Mouse (Mus musculus): Measurements from ENCODE around the gene Gm20896.
"Not testable (repeated sequence)": the region's sequence is repeated elsewhere in the genome, so short reads cannot be mapped to it uniquely, and the experiment has no call there.

Gene Gm20896

DNA sequence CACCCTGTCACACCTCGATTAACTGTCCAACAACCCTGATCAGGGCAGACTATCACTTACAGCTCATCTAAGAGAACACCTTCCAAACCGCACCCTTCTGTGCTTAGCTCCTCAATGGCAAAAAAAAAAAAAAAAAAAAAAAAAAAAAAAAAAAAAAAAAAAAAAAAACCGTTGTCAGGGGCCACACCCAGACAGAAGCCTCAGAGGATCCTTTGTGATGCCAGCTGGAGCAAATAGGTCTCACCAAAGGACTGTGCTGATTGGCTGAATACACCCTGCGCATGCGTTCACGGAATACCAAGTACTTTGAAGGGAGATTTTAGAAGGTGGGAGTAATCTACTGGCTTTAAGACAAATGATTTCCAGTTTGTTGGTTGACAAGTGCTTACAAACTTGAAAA lies at the start of gene Gm20896:
TSS of gene Gm20896 (minus strand) at position 101 of the 400 bp plus-strand sequence.
- DNase-seq (ENCODE audit: low spot score) = not testable (repeated sequence)
